Mouse (Mus musculus): ENCODE data around the gene Coq9.

GRCm38 (mm10) chr8:94888383-94889036 lies 50.4 kb downstream of the Coq9 start:
- TF ChIP-seq CTCF (IDR thresholded peaks at IDR 0.05; ENCODE audit: low read depth, low read length) (no peak), POLR2A (IDR thresholded peaks at IDR 0.05; ENCODE audit: extremely low read depth, insufficient read depth, low read length) (no peak)
